Comparison of ENCODE assay signal across 19 mouse cellular contexts in the genomic region with DNA sequence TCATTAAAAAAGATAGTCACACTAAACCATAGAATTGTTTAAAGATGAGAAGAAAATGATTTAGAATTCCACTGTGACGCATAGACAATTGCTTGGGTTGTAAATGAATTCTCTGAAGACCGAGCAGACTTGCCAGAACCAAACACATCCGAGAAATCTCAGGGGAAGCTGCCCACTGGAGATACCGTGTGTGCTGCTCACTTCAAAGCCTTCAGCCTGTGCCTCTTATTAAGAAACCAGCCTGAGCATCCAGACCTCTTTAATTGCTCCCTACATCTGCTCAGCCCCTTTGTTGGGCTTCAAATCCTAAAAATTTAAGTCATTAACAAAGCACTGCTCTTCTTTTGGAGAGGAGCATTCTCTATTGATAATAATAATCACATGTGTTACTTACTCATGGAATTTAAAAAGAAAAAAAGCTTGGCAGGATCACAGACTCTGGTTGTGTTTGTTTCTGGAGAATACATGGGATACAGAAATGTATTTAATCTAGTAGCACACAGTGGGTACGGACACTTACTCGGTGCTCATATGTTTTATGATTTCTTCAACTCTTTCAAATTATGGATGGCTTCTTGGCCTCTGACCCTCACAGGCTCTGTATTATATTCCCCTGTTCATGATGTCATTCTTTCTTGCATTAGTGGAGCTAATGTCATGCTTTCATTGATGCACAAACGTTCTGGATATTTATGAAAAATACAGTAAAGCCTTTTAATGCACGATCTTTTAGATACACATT.
DNase-seq lines count a peak whose midpoint lies in the region; ATAC-seq and TF ChIP-seq lines count a peak whose summit lies in the region.
"Had no signal": no experiment of that assay in that cellular context is flagged by ENCODE, and none has a peak within 500 bp of the region (broad histone marks: within the 10 kb centered on the region; RNA-seq: fewer than 3 reads in every experiment).

No protein-coding gene starts in this region.

- no peak for TF ChIP-seq CTCF in brain, embryonic 14.5 days (IDR thresholded peaks at IDR 0.05; ENCODE audit: borderline replicate concordance, extremely low read depth, insufficient read depth, insufficient read length)

- no peaks in the 10 kb centered on the region for H3K27me3 ChIP-seq in forebrain, embryonic 13.5 days
- H3K27me3 ChIP-seq in forebrain, embryonic 16.5 days (replicated peaks; ENCODE audit: control insufficient read depth, insufficient read depth, low read length) = no peaks in the 10 kb centered on the region
- H3K27me3 ChIP-seq in midbrain, embryonic 16.5 days (ENCODE audit: control insufficient read depth, insufficient read depth, low read depth, low read length) = no peaks in the 10 kb centered on the region
- H3K27me3 ChIP-seq: embryonic facial prominence, embryonic 15.5 days; heart, embryonic 12.5 days; hindbrain, embryonic 15.5 days had no signal

- no peak for TF ChIP-seq POLR2A in brain, embryonic 14.5 days (IDR thresholded peaks at IDR 0.05; ENCODE audit: borderline replicate concordance, extremely low read depth, insufficient read depth, insufficient read length, poor library complexity, severe bottlenecking)

- no peaks in the 10 kb centered on the region; the same call in 1 of the 2 replicates for H3K4me1 ChIP-seq in forebrain, embryonic 13.5 days
- H3K4me1 ChIP-seq in forebrain, embryonic 16.5 days (replicated peaks; ENCODE audit: control insufficient read depth, insufficient read depth, low read length) = no peaks in the 10 kb centered on the region
- no peaks in the 10 kb centered on the region for H3K4me1 ChIP-seq in midbrain, embryonic 16.5 days (ENCODE audit: control insufficient read depth, insufficient read depth, low read length)
- H3K4me1 ChIP-seq: embryonic facial prominence, embryonic 15.5 days; heart, embryonic 12.5 days; hindbrain, embryonic 15.5 days had no signal

- no peak overlapping the region for H3K4me3 ChIP-seq in forebrain, embryonic 13.5 days
- H3K4me3 ChIP-seq in forebrain, embryonic 16.5 days (replicated peaks; ENCODE audit: low read length) = no peak overlapping the region
- H3K4me3 ChIP-seq in midbrain, embryonic 16.5 days (ENCODE audit: low read depth, low read length) = no peak overlapping the region
- H3K4me3 ChIP-seq: embryonic facial prominence, embryonic 15.5 days; erythroblast, embryonic 14.5 days; gastrocnemius, adult 2 months; heart, embryonic 12.5 days; hindbrain, embryonic 15.5 days had no signal

- no peak overlapping the region for H3K9ac ChIP-seq in forebrain, embryonic 13.5 days
- no peak overlapping the region for H3K9ac ChIP-seq in forebrain, embryonic 16.5 days (replicated peaks; ENCODE audit: low read depth, low read length)
- no peak overlapping the region for H3K9ac ChIP-seq in midbrain, embryonic 16.5 days (ENCODE audit: low read depth, low read length)
- H3K9ac ChIP-seq: embryonic facial prominence, embryonic 15.5 days; heart, embryonic 12.5 days; hindbrain, embryonic 15.5 days had no signal

- no peak overlapping the region for H3K4me2 ChIP-seq in forebrain, embryonic 13.5 days
- H3K4me2 ChIP-seq in forebrain, embryonic 16.5 days (ENCODE audit: low read length) = no peak overlapping the region
- H3K4me2 ChIP-seq in midbrain, embryonic 16.5 days (ENCODE audit: low read length) = no peak overlapping the region
- H3K4me2 ChIP-seq: embryonic facial prominence, embryonic 15.5 days; heart, embryonic 12.5 days; hindbrain, embryonic 15.5 days had no signal

- no peaks in the 10 kb centered on the region for H3K9me3 ChIP-seq in forebrain, embryonic 13.5 days (replicated peaks)
- H3K9me3 ChIP-seq in forebrain, embryonic 16.5 days (ENCODE audit: control insufficient read depth, low read length) = no peaks in the 10 kb centered on the region
- no peaks in the 10 kb centered on the region for H3K9me3 ChIP-seq in midbrain, embryonic 16.5 days (replicated peaks; ENCODE audit: control insufficient read depth, low read length, poor library complexity, severe bottlenecking)
- H3K9me3 ChIP-seq: embryonic facial prominence, embryonic 15.5 days; heart, embryonic 12.5 days; hindbrain, embryonic 15.5 days had no signal

- H3K27ac ChIP-seq in forebrain, embryonic 13.5 days = no peak overlapping the region
- no peak overlapping the region for H3K27ac ChIP-seq in forebrain, embryonic 16.5 days (ENCODE audit: low read length)
- H3K27ac ChIP-seq in midbrain, embryonic 16.5 days (ENCODE audit: low read length) = no peak overlapping the region
- H3K27ac ChIP-seq: embryonic facial prominence, embryonic 15.5 days; gastrocnemius, adult 2 months; hindbrain, embryonic 15.5 days had no signal

- H3K36me3 ChIP-seq in forebrain, embryonic 13.5 days (ENCODE audit: poor library complexity, severe bottlenecking) = no peaks in the 10 kb centered on the region
- no peaks in the 10 kb centered on the region for H3K36me3 ChIP-seq in forebrain, embryonic 16.5 days (ENCODE audit: control insufficient read depth, insufficient read depth)
- no peaks in the 10 kb centered on the region for H3K36me3 ChIP-seq in midbrain, embryonic 16.5 days (ENCODE audit: control insufficient read depth, insufficient read depth, low read length)
- H3K36me3 ChIP-seq: embryonic facial prominence, embryonic 15.5 days; heart, embryonic 12.5 days; hindbrain, embryonic 15.5 days had no signal

- peak; percentile 45; the same call in 1 of the 2 replicates for ATAC-seq in forebrain, embryonic 13.5 days
- no peak for ATAC-seq in forebrain, embryonic 16.5 days
- ATAC-seq in midbrain, embryonic 16.5 days = 0 out of 2 replicates have a peak, but pooled peaks have one; percentile 68
- ATAC-seq: intestine, embryonic 16.5 days had no signal

- WGBS in forebrain, embryonic 13.5 days = 51% methylated on average over 8 of the region's 8 CpGs
- WGBS in forebrain, embryonic 16.5 days = 50% methylated on average over 8 of the region's 8 CpGs
- WGBS in midbrain, embryonic 16.5 days = 50% methylated on average over 8 of the region's 8 CpGs

- peak; percentile 3 for DNase-seq in brain, adult 2 months (ENCODE audit: low read depth, low spot score)
- peak; percentile 72 for DNase-seq in brain, embryonic 14.5 days (ENCODE audit: low read depth)
- DNase-seq in cerebellum, adult 18-20 months = no peak
- DNase-seq: adrenal gland, adult 8-10 months; adrenal gland, postnatal 36 days; cerebellum, adult 11-12 months; cerebellum, adult 9-11 months; cerebellum, postnatal 36 days; gastrocnemius, adult 2 months; gastrocnemius, postnatal 25 days; heart, postnatal 36 days had no signal

Comparison
In these comparisons a context has a peak if more than half of its experiments do, and no peak if none do; other contexts are left out.
1. DNase-seq: peak in brain, adult 2 months (single experiment) and brain, embryonic 14.5 days (single experiment); none in cerebellum, adult 18-20 months (0 of 2).